Mouse (Mus musculus): Measurements from ENCODE around the gene Zfp592. TPM values are rescaled to one million over a fixed set of nuclear protein-coding genes. Genes with fewer than 3 reads are reported as not detected.

The Zfp592 gene
- polyA plus RNA-seq, 1 experiment = 24.7 TPM

DNA sequence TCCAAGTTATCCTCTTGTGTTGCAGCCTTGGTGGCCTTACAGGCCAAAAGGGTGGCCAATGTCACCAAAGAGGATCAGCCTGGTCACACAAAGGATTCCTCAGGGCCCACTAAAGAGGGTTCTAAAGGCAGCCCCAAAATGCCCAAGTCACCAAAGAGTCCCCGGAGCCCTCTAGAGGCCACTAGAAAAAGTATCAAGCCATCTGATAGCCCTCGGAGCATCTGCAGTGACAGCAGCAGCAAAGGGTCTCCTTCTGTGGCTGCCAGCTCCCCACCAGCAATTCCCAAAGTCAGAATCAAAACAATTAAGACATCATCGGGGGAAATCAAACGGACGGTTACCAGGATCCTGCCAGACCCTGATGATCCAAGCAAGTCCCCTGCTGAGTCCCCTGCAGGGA, 30.6 kb downstream of the Zfp592 start:
- Histone ChIP-seq H3K36me3 (ENCODE audit: control insufficient read depth, insufficient read depth, low read length) (peaks cover 32% of the 10 kb centered on the region), H3K27ac (ENCODE audit: insufficient read depth, low read length) (no peak overlapping the region)
- 85% methylated on average over 5 of the region's 5 CpGs for WGBS

DNA sequence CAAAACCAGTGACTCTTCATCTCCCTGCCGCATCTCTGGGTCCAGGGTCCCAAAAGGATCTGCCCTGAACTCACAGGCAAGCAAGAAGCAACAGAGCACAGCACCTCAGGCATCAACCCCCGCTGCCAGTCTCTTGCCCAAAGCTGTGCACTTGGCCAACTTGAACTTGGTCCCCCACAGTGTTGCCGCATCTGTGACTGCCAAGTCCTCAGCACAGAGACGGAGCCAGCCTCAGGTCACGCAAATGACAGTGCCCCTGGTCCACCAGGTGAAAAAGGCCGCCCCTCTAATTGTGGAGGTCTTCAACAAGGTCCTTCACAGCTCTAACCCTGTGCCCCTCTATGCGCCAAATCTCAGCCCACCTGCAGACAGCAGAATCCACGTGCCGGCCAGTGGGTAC, 31.2 kb downstream of the Zfp592 start:
- Histone ChIP-seq H3K4me1 (ENCODE audit: control insufficient read depth, insufficient read depth, insufficient read length) (no peaks in the 10 kb centered on the region), H3K36me3 (ENCODE audit: control insufficient read depth, insufficient read depth, low read length) (peaks cover 37% of the 10 kb centered on the region), H3K4me3 (ENCODE audit: extremely low read depth, insufficient read depth, insufficient read length) (no peak overlapping the region), H3K27ac (ENCODE audit: insufficient read depth, low read length) (no peak overlapping the region), H3K27me3 (ENCODE audit: control insufficient read depth, insufficient read depth, low read length) (no peaks in the 10 kb centered on the region)
- WGBS = 98% methylated on average over 9 of the region's 9 CpGs
- TF ChIP-seq CTCF (IDR thresholded peaks at IDR 0.05; ENCODE audit: extremely low read depth, insufficient read depth, insufficient read length, insufficient replicate concordance) = no peak
- TF ChIP-seq POLR2A (IDR thresholded peaks at IDR 0.05; ENCODE audit: low read depth, low read length) = no peak
- no peak for DNase-seq (ENCODE audit: low read depth in 1 of 2, low spot score in 2 of 2)

More for the DNA sequence above, 30.6 kb downstream of the Zfp592 start:
- Histone ChIP-seq H3K27me3 (ENCODE audit: control insufficient read depth, insufficient read depth, low read length) (no peaks in the 10 kb centered on the region), H3K4me1 (ENCODE audit: control insufficient read depth, insufficient read depth, insufficient read length) (no peaks in the 10 kb centered on the region), H3K4me3 (ENCODE audit: extremely low read depth, insufficient read depth, insufficient read length) (no peak overlapping the region)
- TF ChIP-seq POLR2A (IDR thresholded peaks at IDR 0.05; ENCODE audit: low read depth, low read length) (no peak), CTCF (IDR thresholded peaks at IDR 0.05; ENCODE audit: extremely low read depth, insufficient read depth, insufficient read length, insufficient replicate concordance) (no peak)
- DNase-seq (ENCODE audit: low read depth in 1 of 2, low spot score in 2 of 2) = no peak

DNA sequence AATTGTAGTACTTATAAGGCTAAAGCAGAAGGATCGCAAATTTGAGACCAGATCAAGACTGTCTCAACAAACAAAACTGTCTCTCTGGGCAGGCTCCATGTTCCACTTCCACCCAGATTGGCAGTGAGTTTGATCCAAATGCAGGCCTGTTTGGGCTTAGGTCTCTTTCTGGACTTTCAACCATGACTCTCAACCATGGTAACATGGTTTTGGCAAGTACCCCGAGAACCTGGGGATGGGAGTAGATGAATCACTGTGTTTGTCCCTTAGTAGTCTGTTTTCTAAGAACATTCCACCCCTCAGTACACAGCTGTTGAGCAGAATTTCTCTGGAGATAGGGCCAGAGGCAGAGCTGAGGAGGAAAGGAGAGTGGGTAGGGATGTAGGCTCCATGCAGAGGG, 32.3 kb downstream of the Zfp592 start:
- Histone ChIP-seq H3K27me3 (ENCODE audit: control insufficient read depth, insufficient read depth, low read length) (no peaks in the 10 kb centered on the region), H3K4me1 (ENCODE audit: control insufficient read depth, insufficient read depth, insufficient read length) (no peaks in the 10 kb centered on the region), H3K27ac (ENCODE audit: insufficient read depth, low read length) (no peak overlapping the region), H3K4me3 (ENCODE audit: extremely low read depth, insufficient read depth, insufficient read length) (no peak overlapping the region), H3K36me3 (ENCODE audit: control insufficient read depth, insufficient read depth, low read length) (peaks cover 42% of the 10 kb centered on the region)
- TF ChIP-seq POLR2A (IDR thresholded peaks at IDR 0.05; ENCODE audit: low read depth, low read length) = no peak
- no peak for TF ChIP-seq CTCF (IDR thresholded peaks at IDR 0.05; ENCODE audit: extremely low read depth, insufficient read depth, insufficient read length, insufficient replicate concordance)
- DNase-seq (ENCODE audit: low read depth in 1 of 2, low spot score in 2 of 2) = no peak
- WGBS = 89% methylated on average over 2 of the region's 2 CpGs

DNA sequence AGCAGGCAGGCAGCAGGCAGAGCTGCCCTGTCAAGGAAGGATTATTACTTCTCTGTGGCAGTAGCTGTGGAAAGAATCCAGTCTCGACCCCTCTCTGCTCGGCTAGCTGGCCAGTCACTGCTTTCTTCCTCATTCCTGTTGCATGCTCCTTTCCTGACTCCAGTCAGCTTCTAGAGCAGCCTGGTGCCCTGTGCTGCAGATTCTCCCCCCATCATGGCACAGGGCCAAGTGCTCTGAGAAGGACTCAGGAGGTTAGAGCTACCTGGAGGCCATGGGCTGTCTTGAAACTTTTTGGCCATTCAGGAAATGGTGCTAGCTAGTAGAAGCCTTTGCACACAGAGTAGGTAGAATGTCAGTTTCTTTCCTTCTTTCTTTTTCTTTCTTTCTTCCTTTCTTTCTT, 46.2 kb downstream of the Zfp592 start:
- no peak for DNase-seq (ENCODE audit: low read depth in 1 of 2, low spot score in 2 of 2)
- WGBS = 90% methylated on average over 2 of the region's 2 CpGs
- Histone ChIP-seq H3K36me3 (ENCODE audit: control insufficient read depth, insufficient read depth, low read length) (peaks cover 56% of the 10 kb centered on the region), H3K27ac (ENCODE audit: insufficient read depth, low read length) (no peak overlapping the region), H3K4me3 (ENCODE audit: extremely low read depth, insufficient read depth, insufficient read length) (no peak overlapping the region), H3K27me3 (ENCODE audit: control insufficient read depth, insufficient read depth, low read length) (no peaks in the 10 kb centered on the region), H3K4me1 (ENCODE audit: control insufficient read depth, insufficient read depth, insufficient read length) (no peaks in the 10 kb centered on the region)
- TF ChIP-seq CTCF (IDR thresholded peaks at IDR 0.05; ENCODE audit: extremely low read depth, insufficient read depth, insufficient read length, insufficient replicate concordance) (no peak), POLR2A (IDR thresholded peaks at IDR 0.05; ENCODE audit: low read depth, low read length) (no peak)

DNA sequence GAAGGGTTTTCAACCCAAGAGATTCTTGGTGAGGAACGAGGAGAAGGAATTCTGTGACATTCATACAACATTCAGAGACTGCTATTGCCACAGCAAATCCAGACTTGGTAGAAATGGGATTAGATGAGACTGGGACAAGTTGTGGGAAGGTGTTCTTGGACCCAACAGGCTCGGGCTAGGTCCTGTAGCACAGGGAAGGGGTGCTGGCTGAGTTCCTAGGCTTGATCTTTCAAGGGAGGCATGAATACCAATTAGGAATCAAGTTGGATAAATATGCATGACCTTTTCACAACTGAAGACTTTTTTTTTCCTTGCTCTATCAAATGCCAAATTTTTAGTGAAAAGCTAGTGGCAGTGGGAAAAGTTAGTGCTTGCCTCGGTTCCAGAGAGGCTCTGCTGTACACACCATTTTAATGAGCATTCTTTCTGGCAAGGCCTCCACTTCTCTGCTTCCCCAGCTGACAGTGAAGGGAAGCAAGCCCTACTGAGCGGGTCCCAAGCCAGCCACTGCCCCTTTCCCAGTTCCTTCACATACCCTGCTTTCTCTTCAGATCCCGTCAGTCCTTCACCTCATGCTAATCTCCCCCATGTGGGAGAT, 49.6 kb downstream of the Zfp592 start:
- Histone ChIP-seq H3K27me3 (ENCODE audit: control insufficient read depth, insufficient read depth, low read length) (no peaks in the 10 kb centered on the region), H3K27ac (ENCODE audit: insufficient read depth, low read length) (no peak overlapping the region), H3K36me3 (ENCODE audit: control insufficient read depth, insufficient read depth, low read length) (peaks cover 41% of the 10 kb centered on the region), H3K4me1 (ENCODE audit: control insufficient read depth, insufficient read depth, insufficient read length) (no peaks in the 10 kb centered on the region), H3K4me3 (ENCODE audit: extremely low read depth, insufficient read depth, insufficient read length) (no peak overlapping the region)
- DNase-seq (ENCODE audit: low read depth in 1 of 2, low spot score in 2 of 2) = no peak
- WGBS = 87% methylated on average over 5 of the region's 5 CpGs
- TF ChIP-seq POLR2A (IDR thresholded peaks at IDR 0.05; ENCODE audit: low read depth, low read length) = no peak
- TF ChIP-seq CTCF (IDR thresholded peaks at IDR 0.05; ENCODE audit: extremely low read depth, insufficient read depth, insufficient read length, insufficient replicate concordance) = no peak

DNA sequence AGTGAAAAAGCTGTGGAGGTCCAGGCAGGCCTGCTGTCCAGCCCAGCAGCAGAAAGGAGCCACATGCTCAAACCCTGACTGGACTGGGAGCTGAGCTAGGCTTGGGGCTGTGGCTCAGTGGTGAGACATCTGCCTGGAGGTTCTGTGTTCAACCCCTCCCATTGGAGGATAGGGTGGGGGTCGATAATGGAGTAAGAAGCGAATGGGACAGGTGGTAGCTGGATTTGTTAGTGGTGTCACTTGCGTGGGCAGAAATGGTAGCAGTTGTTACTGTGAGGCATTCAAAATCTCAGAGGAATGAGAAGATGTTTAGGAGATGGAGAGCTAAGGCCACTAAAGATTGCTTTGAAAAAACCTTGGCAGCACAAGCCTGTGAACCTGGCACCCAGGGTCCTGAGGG, 54.4 kb downstream of the Zfp592 start:
- H3K36me3 ChIP-seq (ENCODE audit: control insufficient read depth, insufficient read depth, low read length) = peaks cover 2% of the 10 kb centered on the region; the same call in 1 of the 2 replicates
- no peaks in the 10 kb centered on the region for H3K4me1 ChIP-seq (ENCODE audit: control insufficient read depth, insufficient read depth, insufficient read length)
- no peak overlapping the region for H3K4me3 ChIP-seq (ENCODE audit: extremely low read depth, insufficient read depth, insufficient read length)
- no peak overlapping the region for H3K27ac ChIP-seq (ENCODE audit: insufficient read depth, low read length)
- no peaks in the 10 kb centered on the region for H3K27me3 ChIP-seq (ENCODE audit: control insufficient read depth, insufficient read depth, low read length)
- TF ChIP-seq POLR2A (IDR thresholded peaks at IDR 0.05; ENCODE audit: low read depth, low read length) = no peak
- no peak for TF ChIP-seq CTCF (IDR thresholded peaks at IDR 0.05; ENCODE audit: extremely low read depth, insufficient read depth, insufficient read length, insufficient replicate concordance)
- 95% methylated on average over 3 of the region's 3 CpGs for WGBS
- no peak for DNase-seq (ENCODE audit: low read depth in 1 of 2, low spot score in 2 of 2)

DNA sequence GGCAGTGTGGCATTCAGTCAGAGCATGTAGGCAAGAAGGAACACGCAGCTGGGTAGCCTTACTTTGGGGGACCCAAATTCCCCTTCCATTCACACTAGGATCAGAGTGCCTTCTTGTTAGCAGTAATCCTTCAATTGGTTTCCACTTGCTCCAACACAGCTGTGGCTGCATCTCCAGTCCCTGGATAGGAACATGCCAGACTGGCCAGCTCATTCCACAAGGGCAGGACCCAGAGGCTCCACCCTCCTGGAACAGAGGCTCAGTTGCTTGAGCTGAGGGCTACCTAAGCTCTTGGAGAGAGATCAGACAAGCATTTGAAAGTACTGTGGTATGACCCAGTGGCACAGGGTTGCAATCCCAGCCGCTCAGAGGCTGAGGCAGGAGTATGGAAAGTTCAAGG, 55.0 kb downstream of the Zfp592 start:
- Histone ChIP-seq H3K27me3 (ENCODE audit: control insufficient read depth, insufficient read depth, low read length) (no peaks in the 10 kb centered on the region), H3K36me3 (ENCODE audit: control insufficient read depth, insufficient read depth, low read length) (no peaks in the 10 kb centered on the region), H3K4me3 (ENCODE audit: extremely low read depth, insufficient read depth, insufficient read length) (no peak overlapping the region), H3K27ac (ENCODE audit: insufficient read depth, low read length) (no peak overlapping the region), H3K4me1 (ENCODE audit: control insufficient read depth, insufficient read depth, insufficient read length) (no peaks in the 10 kb centered on the region)
- TF ChIP-seq CTCF (IDR thresholded peaks at IDR 0.05; ENCODE audit: extremely low read depth, insufficient read depth, insufficient read length, insufficient replicate concordance) = no peak
- no peak for DNase-seq (ENCODE audit: low read depth in 1 of 2, low spot score in 2 of 2)
- 98% methylated on average over 2 of the region's 2 CpGs for WGBS

Data from spleen, adult 2 months (tissue).